ENCODE assay signal across 9 mouse cellular contexts in genomic region chr9:118926688-118927321, GRCm38 (mm10). TPM values are rescaled to one million over a fixed set of nuclear protein-coding genes. Genes with fewer than 3 reads are reported as not detected.
A peak's percentile ranks its signal among the peaks of the same experiment; 100 is the strongest.
DNase-seq lines count a peak whose midpoint lies in the region; ATAC-seq and TF ChIP-seq lines count a peak whose summit lies in the region.
"Had no signal": no experiment of that assay in that cellular context is flagged by ENCODE, and none has a peak within 500 bp of the region (broad histone marks: within the 10 kb centered on the region; RNA-seq: fewer than 3 reads in every experiment).

No protein-coding gene starts in this region.

- ATAC-seq in midbrain, embryonic 11.5 days (ENCODE audit: low FRiP score): peak; percentile 17
- ATAC-seq in stomach, embryonic 16.5 days (ENCODE audit: insufficient read depth, low FRiP score): peak; percentile 5; the same call in 1 of the 2 replicates

- no peak for TF ChIP-seq CTCF in cerebellum, adult 2 months (IDR thresholded peaks at IDR 0.05; ENCODE audit: borderline replicate concordance, insufficient read depth, low read depth, low read length)

- peak overlapping the region; percentile 97 for H3K4me2 ChIP-seq in midbrain, embryonic 11.5 days
- H3K4me2 ChIP-seq in stomach, embryonic 16.5 days (ENCODE audit: low read depth, low read length): peak overlapping the region; percentile 98

- no peaks in the 10 kb centered on the region for H3K36me3 ChIP-seq in midbrain, embryonic 11.5 days (ENCODE audit: control insufficient read depth, insufficient read depth, low read length)
- H3K36me3 ChIP-seq in stomach, embryonic 16.5 days (ENCODE audit: control insufficient read depth, insufficient read depth, low read length): no peaks in the 10 kb centered on the region

- peak overlapping the region; percentile 82 for H3K4me3 ChIP-seq in cerebellum, adult 2 months (replicated peaks; ENCODE audit: insufficient read depth, low read depth, low read length)
- H3K4me3 ChIP-seq in midbrain, embryonic 11.5 days (ENCODE audit: low read depth, low read length): peak overlapping the region; percentile 63
- peak overlapping the region; percentile 90 for H3K4me3 ChIP-seq in stomach, embryonic 16.5 days (replicated peaks; ENCODE audit: low read length)

- intact Hi-C loops in heart, postnatal 25 days (cut with DNase I): loop anchor here (5.0 kb wide), 1 partner anchor 50 kb away; no protein-coding TSS in a partner anchor
- intact Hi-C loops in left cerebral cortex, postnatal 4 days (cut with DNase I): loop anchor here (10.0 kb wide), 1 partner anchor 108 kb away; no protein-coding TSS in a partner anchor

- TF ChIP-seq POLR2A in cerebellum, adult 2 months (IDR thresholded peaks at IDR 0.05; ENCODE audit: borderline replicate concordance, insufficient read depth, low read length): no peak

- WGBS in cerebellum, adult 2 months: 2% methylated on average over 62 of the region's 68 CpGs
- 4% methylated on average over 50 of the region's 68 CpGs for whole genome bisulfite sequencing in midbrain, embryonic 11.5 days
- WGBS in stomach, embryonic 16.5 days: 1% methylated on average over 62 of the region's 68 CpGs

- DNase-seq in heart, adult 11 months: peak; percentile 97
- DNase-seq in heart, postnatal 25 days (ENCODE audit: low spot score): no peak
- peak; percentile 60 to 61 for DNase-seq in cerebellum, adult 2 months
- DNase-seq in frontal cortex, postnatal 36 days (ENCODE audit: low spot score in 2 of 2): peak; percentile 71 to 74
- peak; percentile 47 for DNase-seq in kidney, adult 11 months
- DNase-seq in left cerebral cortex, postnatal 4 days: peak; percentile 28
- peak; percentile 91 for DNase-seq in midbrain, embryonic 11.5 days (ENCODE audit: low spot score, missing footprints)

- H3K27me3 ChIP-seq in cerebellum, adult 2 months (ENCODE audit: control insufficient read depth, insufficient read depth, low read length): no peaks in the 10 kb centered on the region
- no peaks in the 10 kb centered on the region; the same call in 1 of the 2 replicates for H3K27me3 ChIP-seq in midbrain, embryonic 11.5 days (ENCODE audit: control insufficient read depth, insufficient read depth, low read length)
- no peaks in the 10 kb centered on the region for H3K27me3 ChIP-seq in stomach, embryonic 16.5 days (ENCODE audit: control insufficient read depth, insufficient read depth, low read length)

- peaks cover 16% of the 10 kb centered on the region for H3K4me1 ChIP-seq in cerebellum, adult 2 months (ENCODE audit: control insufficient read depth, insufficient read depth, low read length)
- peaks cover 17% of the 10 kb centered on the region; the same call in 1 of the 2 replicates for H3K4me1 ChIP-seq in midbrain, embryonic 11.5 days (ENCODE audit: control insufficient read depth, insufficient read depth, low read length)
- H3K4me1 ChIP-seq in stomach, embryonic 16.5 days (ENCODE audit: control insufficient read depth, insufficient read depth, low read length): peaks cover 34% of the 10 kb centered on the region

- H3K27ac ChIP-seq in cerebellum, adult 2 months (ENCODE audit: insufficient read depth, low read length): no peak overlapping the region
- H3K27ac ChIP-seq in midbrain, embryonic 11.5 days (ENCODE audit: low read depth, low read length): no peak overlapping the region
- peak overlapping the region; percentile 92 for H3K27ac ChIP-seq in stomach, embryonic 16.5 days (ENCODE audit: low read length)

- peak overlapping the region; percentile 78 for H3K9ac ChIP-seq in midbrain, embryonic 11.5 days (ENCODE audit: low read length)
- peak overlapping the region; percentile 92 for H3K9ac ChIP-seq in stomach, embryonic 16.5 days (ENCODE audit: low read length)

- no peaks in the 10 kb centered on the region for H3K9me3 ChIP-seq in midbrain, embryonic 11.5 days (ENCODE audit: control insufficient read depth, low read length)
- no peaks in the 10 kb centered on the region for H3K9me3 ChIP-seq in stomach, embryonic 16.5 days (replicated peaks; ENCODE audit: control insufficient read depth, low read length)

RNA-seq across cellular contexts. Expression of gene Ctdspl, which starts 0.6 kb away (rescaled TPM):
- 10 to 100 TPM; 10.1 to 12.7 TPM for total RNA-seq in heart, postnatal 25 days (2021)
- polyA plus RNA-seq in cerebellum, adult 2 months (2012; rRNA removed): 10.3 and 10.6 TPM in 2 replicates
- total RNA-seq in left cerebral cortex, postnatal 4 days (2021): 10 to 100 TPM; 18.3 to 19.6 TPM
- polyA plus RNA-seq in midbrain, embryonic 11.5 days (2014; fragmentation: Nextera tagmentation; extraction: Ambion mirVana): 4.9 and 5.5 TPM in 2 replicates
- 17.4 and 17.6 TPM in 2 replicates for polyA plus RNA-seq in stomach, embryonic 16.5 days (2015; fragmentation: Nextera tagmentation; extraction: Ambion mirVana)
- total RNA-seq: CH12.LX had no signal
